Mouse (Mus musculus) midbrain, postnatal 0 days (tissue): ENCODE results near the gene Gcnt1. TPM values are rescaled to one million over a fixed set of nuclear protein-coding genes. Genes with fewer than 3 reads are reported as not detected.

ENCODE experiments used
- ATAC-seq: fragments of 200-750 bp; cut with Nextera tagmentation; 2 replicates; pipeline ENCODE4 v1.8.0; 2017; ENCODE audit warnings: moderate number of reproducible peaks, mild to moderate bottlenecking, moderate TSS enrichment, moderate library complexity; ENCODE audit not compliant: low FRiP score
- DNase-seq: peaks from one replicate; pipeline ENCODE4 v3.0.0-alpha.2; 2015; ENCODE audit warnings: low spot score
- H3K27ac ChIP-seq: fragments of 300-500 bp; sonication (generic); 2 replicates; pipeline ENCODE4 v1.5.1; 2014; ENCODE audit warnings: low read depth, mild to moderate bottlenecking, low read length, mixed read lengths
- H3K27me3 ChIP-seq: fragments of 300-500 bp; sonication (generic); 2 replicates; pipeline ENCODE4 v1.6.1; 2014; ENCODE audit warnings: low read length, control low read depth, mixed read lengths; ENCODE audit not compliant: insufficient read depth
- H3K36me3 ChIP-seq: fragments of 300-500 bp; sonication (generic); 2 replicates; pipeline ENCODE4 v1.6.1; 2014; ENCODE audit warnings: low read length, control low read depth, mixed read lengths; ENCODE audit not compliant: insufficient read depth
- H3K4me1 ChIP-seq: fragments of 300-500 bp; sonication (generic); 2 replicates; pipeline ENCODE4 v1.6.1; 2014; ENCODE audit warnings: mild to moderate bottlenecking, control low read depth, antibody characterized with exemption, low read length, mixed read lengths; ENCODE audit not compliant: insufficient read depth
- H3K4me2 ChIP-seq: fragments of 300-500 bp; sonication (generic); 2 replicates; pipeline ENCODE4 v1.6.1; 2014; ENCODE audit warnings: low read depth, mild to moderate bottlenecking, low read length, mixed read lengths; ENCODE audit not compliant: poor library complexity, severe bottlenecking
- H3K4me3 ChIP-seq: fragments of 300-500 bp; sonication (generic); 2 replicates; pipeline ENCODE4 v1.5.1; 2014; ENCODE audit warnings: low read depth, mild to moderate bottlenecking, low read length, moderate library complexity
- H3K9ac ChIP-seq: fragments of 300-500 bp; sonication (generic); replicated peaks from 2 replicates; pipeline ENCODE4 v1.6.1; 2014; ENCODE audit warnings: mild to moderate bottlenecking, low read length, moderate library complexity, mixed read lengths; ENCODE audit not compliant: poor library complexity, severe bottlenecking
- H3K9me3 ChIP-seq: fragments of 300-500 bp; sonication (generic); 2 replicates; pipeline ENCODE4 v1.6.1; 2016; ENCODE audit warnings: low read length, control low read depth
- CTCF ChIP-seq: IDR thresholded peaks from 2 replicates; pipeline ENCODE4 v1.5.1; 2016; ENCODE audit warnings: antibody characterized with exemption, mild to moderate bottlenecking
- WGBS: fragments of 180-500 bp; shearing (Covaris S2); extraction: QIAGEN DNeasy Blood & Tissue Kit; methylation state at CpG from one replicate; pipeline ENCODE4 v1.1.7; 2014; 5-methylcytosine and 5-hydroxymethylcytosine counted together
- polyA plus RNA-seq: library from polyadenylated mRNA; unstranded; fragments of >200 nt; fragmentation: Nextera tagmentation; extraction: Ambion mirVana; gene quantifications from 2 replicates; pipeline ENCODE4 v1.2.1, GENCODE M21; 2015
- total RNA-seq: library from RNA; depleted of rRNA; stranded (reverse); fragments of >200 nt; gene quantifications from 2 replicates; pipeline ENCODE4 v1.2.3, GENCODE M21; 2014

Gcnt1 gene
- total and polyA plus RNA-seq, 2 experiments from 2014 or later: 0.60 to 1.2 TPM

DNA sequence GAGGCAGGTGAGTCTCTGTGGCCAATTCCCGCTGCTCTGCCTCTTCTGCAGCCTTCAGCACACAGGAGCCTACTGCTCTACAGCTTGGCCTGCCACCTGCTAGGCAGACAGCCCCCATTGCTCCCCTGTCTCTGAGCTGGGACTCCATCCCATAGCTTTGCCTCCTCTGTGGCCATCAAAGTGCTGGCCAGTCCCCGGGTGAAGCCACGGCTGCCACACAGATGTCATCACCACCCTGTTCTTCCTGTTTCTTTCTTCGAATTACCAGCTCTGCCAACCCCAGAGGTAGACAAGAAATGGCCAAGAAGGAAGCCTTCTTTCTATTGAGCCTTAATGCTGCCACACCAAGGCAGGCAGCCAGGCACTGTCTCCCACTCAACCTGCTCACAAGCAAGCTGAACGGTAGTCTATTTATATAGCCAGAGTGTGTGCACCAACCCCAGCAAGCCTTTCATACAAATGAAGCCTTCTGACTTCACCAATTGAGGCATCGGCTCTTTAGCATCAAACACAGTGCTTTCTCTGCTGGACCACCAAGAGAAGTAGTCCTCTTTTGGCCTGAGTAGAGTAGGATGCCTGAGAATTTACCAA, 10.3 kb upstream of the Gcnt1 start:
- H3K9me3 ChIP-seq: no peaks in the 10 kb centered on the region
- no peak for TF ChIP-seq CTCF

DNA sequence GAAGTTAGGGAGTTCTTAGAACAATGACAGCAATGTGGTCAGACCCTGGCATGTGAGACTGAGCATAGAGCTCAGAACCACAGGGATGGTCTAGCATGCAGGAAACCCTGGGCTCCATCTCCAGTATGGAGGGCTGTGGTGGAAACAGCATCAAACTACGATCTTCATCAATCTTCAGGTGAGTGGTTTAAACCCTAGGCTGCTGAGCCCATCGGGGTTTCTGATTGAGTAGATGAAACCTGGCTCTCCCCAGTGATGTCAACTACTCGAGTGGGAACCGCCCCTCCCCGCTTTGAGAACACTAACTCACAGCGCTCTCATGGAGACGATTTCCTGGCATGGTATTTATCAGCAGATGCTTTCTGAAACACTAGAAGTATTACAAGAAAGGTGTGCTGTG, 7.9 kb upstream of the Gcnt1 start:
- Histone ChIP-seq H3K27ac (no peak overlapping the region), H3K36me3 (no peaks in the 10 kb centered on the region), H3K27me3 (no peaks in the 10 kb centered on the region), H3K4me3 (no peak overlapping the region), H3K9me3 (no peaks in the 10 kb centered on the region), H3K4me1 (no peaks in the 10 kb centered on the region), H3K9ac (no peak overlapping the region), H3K4me2 (no peak overlapping the region)
- 80% methylated on average over 7 of the region's 7 CpGs for WGBS
- TF ChIP-seq CTCF: no peak
- DNase-seq (no peak), ATAC-seq (no peak)

More for the DNA sequence above, 10.3 kb upstream of the Gcnt1 start:
- Histone ChIP-seq H3K4me2 (no peak overlapping the region), H3K4me3 (no peak overlapping the region), H3K27ac (no peak overlapping the region), H3K4me1 (no peaks in the 10 kb centered on the region), H3K36me3 (no peaks in the 10 kb centered on the region), H3K9ac (no peak overlapping the region), H3K27me3 (no peaks in the 10 kb centered on the region)
- no peak for DNase-seq
- ATAC-seq: no peak
- WGBS: 84% methylated on average over 6 of the region's 6 CpGs

DNA sequence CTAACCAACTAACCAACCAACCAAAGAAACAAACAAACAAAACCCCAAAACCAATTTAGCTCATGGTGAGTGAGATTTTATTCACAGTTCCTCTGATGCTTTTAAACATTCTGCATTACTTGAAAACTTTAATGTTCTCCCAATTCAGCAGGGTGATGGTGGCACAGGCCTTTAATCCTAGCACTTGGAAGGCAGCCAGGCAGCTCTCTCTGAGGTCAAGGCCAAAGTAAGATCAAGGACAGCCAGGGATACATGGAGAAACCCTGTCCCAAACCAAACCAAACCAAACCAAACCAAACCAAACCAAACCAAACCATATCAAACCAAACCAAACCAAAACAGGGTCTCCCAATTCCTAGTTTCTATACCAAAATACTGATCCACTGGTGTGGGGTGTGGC, 6.2 kb upstream of the Gcnt1 start:
- ATAC-seq (no peak), DNase-seq (no peak)
- Histone ChIP-seq H3K4me3 (no peak overlapping the region), H3K4me2 (no peak overlapping the region), H3K4me1 (no peaks in the 10 kb centered on the region), H3K27ac (no peak overlapping the region), H3K9me3 (no peaks in the 10 kb centered on the region), H3K36me3 (no peaks in the 10 kb centered on the region), H3K27me3 (no peaks in the 10 kb centered on the region), H3K9ac (no peak overlapping the region)
- TF ChIP-seq CTCF: no peak

DNA sequence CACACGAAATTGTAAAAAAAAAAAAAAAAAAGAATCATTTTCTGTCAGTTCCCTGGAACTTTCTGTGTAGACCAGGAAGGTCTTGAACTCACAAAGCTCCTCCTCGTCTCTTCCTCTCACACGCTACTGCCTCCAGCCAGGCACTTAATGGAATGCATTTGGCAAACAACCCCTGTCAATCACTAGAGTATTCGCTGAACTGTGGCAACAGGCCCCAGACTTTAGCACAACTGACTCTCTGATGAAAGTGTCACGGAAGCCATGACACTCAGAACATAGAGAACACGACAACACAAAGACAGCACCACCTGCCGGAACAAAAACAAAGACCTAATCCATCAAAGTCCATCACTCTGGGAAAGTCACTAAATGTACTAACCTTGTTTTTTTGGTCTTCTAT, 3.1 kb downstream of the Gcnt1 start:
- 53% methylated on average over 7 of the region's 7 CpGs for WGBS
- ATAC-seq (no peak), DNase-seq (no peak)
- H3K27me3 ChIP-seq: no peaks in the 10 kb centered on the region
- no peaks in the 10 kb centered on the region for H3K4me1 ChIP-seq
- no peak overlapping the region for H3K27ac ChIP-seq
- H3K4me2 ChIP-seq: no peak overlapping the region
- H3K9ac ChIP-seq: no peak overlapping the region
- no peak overlapping the region for H3K4me3 ChIP-seq
- no peak; the same call in 1 of the 2 replicates for TF ChIP-seq CTCF
- no peaks in the 10 kb centered on the region for H3K9me3 ChIP-seq
- H3K36me3 ChIP-seq: no peaks in the 10 kb centered on the region

DNA sequence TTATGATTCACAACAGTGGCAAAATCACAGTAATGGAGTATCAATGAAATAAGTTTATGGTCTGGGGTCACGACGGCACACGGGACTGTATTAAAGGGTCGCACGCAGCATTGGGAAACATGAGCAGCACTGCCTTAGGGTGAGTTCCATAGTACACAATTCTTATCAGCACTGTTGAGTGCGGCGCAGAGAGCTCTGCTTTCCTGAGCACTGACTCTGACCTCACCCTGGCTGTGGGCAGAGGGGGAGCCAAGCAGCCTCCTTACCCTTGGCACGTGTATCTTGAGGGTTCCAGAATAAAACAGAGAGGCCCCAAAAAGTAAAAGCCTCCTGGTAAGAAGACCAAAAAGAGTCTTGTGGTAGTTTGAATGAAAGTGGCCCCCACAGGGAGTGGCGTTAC, 4.1 kb downstream of the Gcnt1 start:
- Histone ChIP-seq H3K27me3 (no peaks in the 10 kb centered on the region), H3K4me2 (no peak overlapping the region), H3K4me1 (no peaks in the 10 kb centered on the region), H3K9ac (no peak overlapping the region), H3K27ac (no peak overlapping the region), H3K36me3 (no peaks in the 10 kb centered on the region), H3K4me3 (no peak overlapping the region), H3K9me3 (no peaks in the 10 kb centered on the region)
- DNase-seq (no peak), ATAC-seq (no peak)
- 95% methylated on average over 9 of the region's 9 CpGs for WGBS
- TF ChIP-seq CTCF: no peak

DNA sequence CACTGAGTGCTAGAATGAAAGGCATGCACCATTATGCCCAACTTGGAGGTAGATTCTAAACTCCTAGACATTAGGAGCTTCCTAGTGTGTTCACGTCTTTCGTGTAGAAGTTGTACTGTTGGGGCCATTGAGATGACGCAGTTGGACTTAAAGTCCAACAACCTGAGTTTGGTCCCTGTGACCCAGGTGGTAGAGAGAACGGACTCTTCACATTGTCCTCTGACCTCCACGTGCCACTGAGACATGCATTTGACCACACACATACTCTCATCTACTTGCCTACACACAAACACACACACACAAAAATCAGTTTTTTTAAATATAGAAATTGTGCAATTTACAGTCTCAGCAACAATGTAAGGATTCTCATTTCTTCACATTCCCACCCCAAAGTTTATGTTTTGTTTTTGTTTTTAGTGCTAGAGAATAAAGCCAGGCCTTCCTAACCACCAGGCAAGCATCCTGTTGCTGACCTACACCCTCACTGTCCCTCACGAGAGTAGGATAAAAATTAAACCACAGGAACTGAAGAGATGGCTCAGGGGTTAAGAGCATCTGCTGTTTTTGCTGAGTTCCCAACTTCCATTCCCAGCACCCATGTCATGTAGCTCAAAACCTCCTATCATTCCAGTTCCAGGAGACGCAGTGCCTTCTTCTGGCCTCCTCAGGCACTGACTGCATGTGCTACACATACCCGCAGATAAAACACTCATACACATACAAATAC, 6.1 kb downstream of the Gcnt1 start:
- Histone ChIP-seq H3K27me3 (no peaks in the 10 kb centered on the region), H3K9ac (no peak overlapping the region), H3K4me1 (no peaks in the 10 kb centered on the region), H3K9me3 (no peaks in the 10 kb centered on the region), H3K36me3 (no peaks in the 10 kb centered on the region), H3K27ac (no peak overlapping the region), H3K4me3 (no peak overlapping the region), H3K4me2 (no peak overlapping the region)
- 94% methylated on average over 8 of the region's 8 CpGs for WGBS
- DNase-seq (no peak), ATAC-seq (no peak)
- TF ChIP-seq CTCF: no peak
